Mouse (Mus musculus) stomach, postnatal 0 days (tissue): ENCODE results near the gene Msi2. TPM values are rescaled to one million over a fixed set of nuclear protein-coding genes. Genes with fewer than 3 reads are reported as not detected.

Source experiments
- ATAC-seq: fragments of 200-750 bp; cut with Nextera tagmentation; 2 replicates; pipeline ENCODE4 v1.8.0; 2017; ENCODE audit not compliant: low FRiP score, low TSS enrichment
- DNase-seq: peaks from one replicate; pipeline ENCODE4 v3.0.0-alpha.2; 2016; ENCODE audit warnings: low spot score
- H3K27ac ChIP-seq: fragments of 300-500 bp; sonication (generic); replicated peaks from 2 replicates; pipeline ENCODE4 v1.5.1; 2014; ENCODE audit warnings: mild to moderate bottlenecking, control low read depth
- H3K27me3 ChIP-seq: fragments of 300-500 bp; sonication (generic); 2 replicates; pipeline ENCODE4 v1.6.1; 2014; ENCODE audit warnings: low read length; ENCODE audit not compliant: control insufficient read depth, insufficient read depth
- H3K36me3 ChIP-seq: fragments of 300-500 bp; sonication (generic); 2 replicates; pipeline ENCODE4 v1.6.1; 2014; ENCODE audit warnings: low read length, mixed read lengths; ENCODE audit not compliant: control insufficient read depth, insufficient read depth
- H3K4me1 ChIP-seq: fragments of 300-500 bp; sonication (generic); replicated peaks from 2 replicates; pipeline ENCODE4 v1.6.1; 2014; ENCODE audit warnings: antibody characterized with exemption; ENCODE audit not compliant: control insufficient read depth, insufficient read depth
- H3K4me2 ChIP-seq: fragments of 300-500 bp; sonication (generic); replicated peaks from 2 replicates; pipeline ENCODE4 v1.6.1; 2014; ENCODE audit warnings: low read depth, mild to moderate bottlenecking, control low read depth, moderate library complexity
- H3K4me3 ChIP-seq: fragments of 300-500 bp; sonication (generic); 2 replicates; pipeline ENCODE4 v1.5.1; 2014; ENCODE audit warnings: low read depth, low read length, control low read depth
- H3K9ac ChIP-seq: fragments of 300-500 bp; sonication (generic); 2 replicates; pipeline ENCODE4 v1.6.1; 2014; ENCODE audit warnings: mild to moderate bottlenecking, low read length, control low read depth, mixed read lengths
- H3K9me3 ChIP-seq: fragments of 300-500 bp; sonication (generic); 2 replicates; pipeline ENCODE4 v1.6.1; 2016; ENCODE audit warnings: low read length; ENCODE audit not compliant: control insufficient read depth
- CTCF ChIP-seq: IDR thresholded peaks from 2 replicates; pipeline ENCODE4 v1.5.1; 2016; ENCODE audit warnings: antibody characterized with exemption, low read depth, mild to moderate bottlenecking, moderate library complexity
- EP300 ChIP-seq: optimal IDR thresholded peaks from 2 replicates; pipeline ENCODE3; 2016; ENCODE audit warnings: antibody characterized with exemption
- WGBS: fragments of 180-500 bp; shearing (Covaris S2); extraction: QIAGEN DNeasy Blood & Tissue Kit; methylation state at CpG from one replicate; pipeline ENCODE4 v1.1.7; 2014; 5-methylcytosine and 5-hydroxymethylcytosine counted together
- polyA plus RNA-seq: library from polyadenylated mRNA; unstranded; fragments of >200 nt; fragmentation: Nextera tagmentation; extraction: Ambion mirVana; gene quantifications from 2 replicates; pipeline ENCODE4 v1.2.1, GENCODE M21; 2015

The Msi2 gene
- polyA plus RNA-seq, 1 experiment from 2014 or later = 6.7 TPM

GRCm38 (mm10) chr11:88570715-88571202 is 147.6 kb downstream of the Msi2 start:
- H3K36me3 ChIP-seq = no peaks in the 10 kb centered on the region; the same call in 1 of the 2 replicates
- H3K4me1 ChIP-seq = no peaks in the 10 kb centered on the region
- DNase-seq (no peak), ATAC-seq (0 out of 2 replicates have a peak, but pooled peaks have one; percentile 32)
- no peak overlapping the region for H3K4me3 ChIP-seq
- no peak overlapping the region for H3K27ac ChIP-seq
- TF ChIP-seq CTCF = no peak
- TF ChIP-seq EP300 = no peak
- H3K9me3 ChIP-seq = no peaks in the 10 kb centered on the region
- H3K9ac ChIP-seq = no peak overlapping the region
- 58% methylated on average over 6 of the region's 6 CpGs for WGBS
- H3K27me3 ChIP-seq = no peaks in the 10 kb centered on the region
- H3K4me2 ChIP-seq = no peak overlapping the region

GRCm38 (mm10) chr11:88566613-88567606 is 151.4 kb downstream of the Msi2 start:
- H3K4me1 ChIP-seq = no peaks in the 10 kb centered on the region
- ATAC-seq (no peak), DNase-seq (no peak)
- no peaks in the 10 kb centered on the region for H3K9me3 ChIP-seq
- H3K9ac ChIP-seq = no peak overlapping the region
- no peak overlapping the region for H3K4me3 ChIP-seq
- H3K27ac ChIP-seq = no peak overlapping the region
- TF ChIP-seq CTCF (no peak), EP300 (no peak)
- WGBS = 68% methylated on average over 20 of the region's 20 CpGs
- H3K4me2 ChIP-seq = no peak overlapping the region
- no peaks in the 10 kb centered on the region for H3K36me3 ChIP-seq
- H3K27me3 ChIP-seq = no peaks in the 10 kb centered on the region

GRCm38 (mm10) chr11:88564810-88565209 is 153.5 kb downstream of the Msi2 start:
- H3K27ac ChIP-seq = no peak overlapping the region
- no peak for DNase-seq
- no peak for ATAC-seq
- H3K9ac ChIP-seq = no peak overlapping the region
- H3K4me1 ChIP-seq = peaks cover 7% of the 10 kb centered on the region
- H3K4me3 ChIP-seq = no peak overlapping the region
- 84% methylated on average over 7 of the region's 7 CpGs for WGBS
- no peaks in the 10 kb centered on the region for H3K27me3 ChIP-seq
- TF ChIP-seq EP300 = no peak
- no peak for TF ChIP-seq CTCF
- no peak overlapping the region for H3K4me2 ChIP-seq
- H3K9me3 ChIP-seq = no peaks in the 10 kb centered on the region
- no peaks in the 10 kb centered on the region for H3K36me3 ChIP-seq

GRCm38 (mm10) chr11:88564363-88564762 is 153.9 kb downstream of the Msi2 start:
- H3K27ac ChIP-seq = no peak overlapping the region
- 70% methylated on average over 5 of the region's 5 CpGs for WGBS
- no peaks in the 10 kb centered on the region for H3K36me3 ChIP-seq
- H3K4me3 ChIP-seq = no peak overlapping the region
- TF ChIP-seq CTCF (no peak), EP300 (no peak)
- no peaks in the 10 kb centered on the region for H3K27me3 ChIP-seq
- H3K9me3 ChIP-seq = no peaks in the 10 kb centered on the region
- H3K9ac ChIP-seq = no peak overlapping the region
- DNase-seq (no peak), ATAC-seq (no peak)
- H3K4me2 ChIP-seq = no peak overlapping the region
- H3K4me1 ChIP-seq = peaks cover 7% of the 10 kb centered on the region

GRCm38 (mm10) chr11:88561191-88561590 is 157.1 kb downstream of the Msi2 start:
- H3K4me1 ChIP-seq = peaks cover 20% of the 10 kb centered on the region
- DNase-seq = no peak

GRCm38 (mm10) chr11:88560634-88561033 is 157.7 kb downstream of the Msi2 start:
- H3K27me3 ChIP-seq = no peaks in the 10 kb centered on the region
- TF ChIP-seq CTCF (no peak), EP300 (no peak)
- H3K9me3 ChIP-seq = no peaks in the 10 kb centered on the region
- H3K36me3 ChIP-seq = no peaks in the 10 kb centered on the region
- no peak for ATAC-seq
- H3K4me1 ChIP-seq = peaks cover 23% of the 10 kb centered on the region
- H3K4me2 ChIP-seq = no peak overlapping the region
- H3K27ac ChIP-seq = peak overlapping the region; percentile 70; the same call in 1 of the 2 replicates
- whole genome bisulfite sequencing = 70% methylated on average over 9 of the region's 9 CpGs
- H3K9ac ChIP-seq = no peak overlapping the region
- H3K4me3 ChIP-seq = no peak overlapping the region
- DNase-seq = no peak

More at GRCm38 (mm10) chr11:88561191-88561590, 157.1 kb downstream of the Msi2 start:
- H3K36me3 ChIP-seq = no peaks in the 10 kb centered on the region
- 14% methylated on average over 6 of the region's 6 CpGs for WGBS
- no peaks in the 10 kb centered on the region for H3K27me3 ChIP-seq
- ATAC-seq = no peak
- H3K9ac ChIP-seq = no peak overlapping the region
- TF ChIP-seq EP300 (no peak), CTCF (no peak)
- H3K4me2 ChIP-seq = no peak overlapping the region
- H3K9me3 ChIP-seq = no peaks in the 10 kb centered on the region
- H3K27ac ChIP-seq = peak overlapping the region; percentile 70; the same call in 1 of the 2 replicates
- H3K4me3 ChIP-seq = no peak overlapping the region
